Mouse (Mus musculus) brain, embryonic 14.5 days (tissue): Measurements from ENCODE around the gene Bcl3.

Source experiments
- CTCF ChIP-seq: fragments of 200-500 bp; IDR thresholded peaks from 2 replicates; pipeline ENCODE4 v1.5.1; 2012; ENCODE audit warnings: inconsistent platforms, mild to moderate bottlenecking, moderate library complexity, borderline replicate concordance; ENCODE audit not compliant: insufficient read depth, insufficient read length; ENCODE audit errors: extremely low read depth
- POLR2A ChIP-seq: fragments of 200-500 bp; IDR thresholded peaks from 2 replicates; pipeline ENCODE4 v1.6.1; 2012; ENCODE audit warnings: mild to moderate bottlenecking, inconsistent platforms, borderline replicate concordance; ENCODE audit not compliant: poor library complexity, insufficient read depth, insufficient read length, severe bottlenecking; ENCODE audit errors: extremely low read depth

- TF ChIP-seq CTCF = no peak
- TF ChIP-seq POLR2A = no peak
Observed at GRCm38 (mm10) chr7:19795236-19795635, 27.3 kb downstream of the Bcl3 start.
